Mouse (Mus musculus) kidney, postnatal 25 days (tissue): ENCODE data around the gene A730071L15Rik.

Source experiments
- DNase-seq, 2 experiments: peaks; one replicate each; pipeline ENCODE4 v3.0.0; 2021; ENCODE audit warnings: mixed read lengths in 2 of 2

Gene A730071L15Rik

DNA sequence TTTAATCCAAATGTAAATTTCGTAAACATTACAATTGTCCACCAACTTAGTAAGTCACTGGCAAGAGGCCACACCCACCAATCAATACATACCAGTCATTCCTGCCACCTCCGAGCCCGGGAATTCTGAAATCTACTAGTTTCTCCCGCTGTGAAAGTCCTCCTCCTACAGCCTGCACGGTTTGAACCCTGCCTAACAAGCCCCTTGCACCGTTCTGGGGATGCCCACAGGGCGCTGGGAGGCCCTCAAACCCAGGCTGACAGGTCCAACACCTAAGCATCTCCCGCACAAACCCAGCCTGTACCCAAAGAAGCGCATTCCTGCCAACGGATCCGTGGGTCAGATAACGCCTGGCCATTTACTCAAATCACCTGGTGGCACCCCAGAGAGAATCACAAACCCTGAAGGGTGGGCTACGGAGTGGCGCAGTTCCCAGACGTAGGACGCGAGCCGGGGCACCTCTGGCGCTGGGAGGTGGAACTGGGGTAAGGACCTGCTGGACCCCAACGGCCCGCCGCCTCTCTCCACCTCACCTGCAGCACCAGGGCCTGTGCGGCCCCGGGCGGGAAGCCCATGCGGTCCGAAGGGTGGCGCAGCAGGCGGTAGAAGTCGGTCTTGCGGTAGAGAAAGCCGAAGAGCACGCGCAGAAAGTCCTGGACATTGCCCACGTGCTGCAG, at the start of gene A730071L15Rik:
A730071L15Rik (plus strand) TSS at position 620 of the 677 bp plus-strand sequence.
- no peak for DNase-seq

DNA sequence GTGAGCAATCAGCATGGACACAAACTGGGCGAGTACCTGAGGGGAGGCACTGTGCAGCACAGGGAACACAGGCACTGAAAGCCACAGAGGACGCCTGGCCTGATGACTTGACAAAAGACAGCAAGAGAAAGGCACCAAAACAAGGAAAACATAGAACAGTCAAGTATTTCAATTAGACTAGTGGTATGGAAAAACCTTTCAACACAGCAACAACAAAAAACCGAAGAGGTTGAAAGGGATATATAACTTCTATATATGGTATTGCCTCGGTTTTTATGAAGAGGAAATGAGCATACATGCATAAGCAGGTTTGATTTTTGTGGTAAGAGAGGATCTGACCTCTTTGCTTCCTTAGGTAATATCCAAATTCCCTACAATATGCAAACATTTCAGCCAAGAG, 47.0 kb upstream of the A730071L15Rik start:
- no peak for DNase-seq

DNA sequence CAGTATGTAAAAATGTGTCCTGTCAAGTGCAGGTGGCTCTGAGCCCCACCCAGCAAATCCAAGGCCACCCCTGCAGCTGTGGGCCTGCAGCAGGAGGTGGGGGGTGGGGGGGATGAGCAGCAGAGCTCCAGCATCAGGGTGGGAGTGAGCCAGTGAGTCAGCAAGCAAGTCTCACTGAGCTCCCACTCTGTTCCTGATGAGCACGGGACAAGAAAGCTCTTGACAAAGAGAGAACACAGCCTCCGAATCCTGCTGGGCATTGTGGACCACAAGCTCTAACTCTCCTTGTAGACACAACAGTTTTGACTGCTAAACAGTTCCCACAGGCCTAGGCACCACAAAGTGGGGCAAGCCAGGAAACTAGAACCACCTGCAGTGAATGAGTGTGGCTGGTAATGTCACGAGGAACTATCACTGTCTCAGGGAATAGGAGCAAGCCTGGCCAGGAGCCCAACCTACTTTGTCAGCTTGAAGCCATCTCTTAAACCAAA, 45.6 kb upstream of the A730071L15Rik start:
- peak in 1 of 2 experiments; percentile 20 for DNase-seq

DNA sequence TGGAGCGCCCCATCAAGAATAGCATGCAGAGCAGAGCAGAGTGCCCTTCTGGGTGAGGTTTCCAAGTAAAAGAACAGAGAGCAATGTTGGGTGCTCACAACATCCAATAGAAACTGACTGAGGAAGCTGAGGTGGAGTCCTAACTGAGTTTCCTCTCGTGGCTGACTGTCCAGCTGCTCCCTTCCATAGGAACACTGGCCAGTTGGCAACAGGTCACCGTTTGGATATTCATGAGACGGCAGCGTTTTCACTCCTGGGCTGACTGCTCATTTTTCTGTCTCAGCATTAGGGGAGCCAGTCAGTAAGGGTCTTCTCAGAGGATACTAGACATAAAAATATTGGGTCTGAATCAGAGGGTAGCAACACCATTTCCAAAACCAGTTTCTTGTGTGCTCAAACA, 43.2 kb upstream of the A730071L15Rik start:
- DNase-seq = no peak

DNA sequence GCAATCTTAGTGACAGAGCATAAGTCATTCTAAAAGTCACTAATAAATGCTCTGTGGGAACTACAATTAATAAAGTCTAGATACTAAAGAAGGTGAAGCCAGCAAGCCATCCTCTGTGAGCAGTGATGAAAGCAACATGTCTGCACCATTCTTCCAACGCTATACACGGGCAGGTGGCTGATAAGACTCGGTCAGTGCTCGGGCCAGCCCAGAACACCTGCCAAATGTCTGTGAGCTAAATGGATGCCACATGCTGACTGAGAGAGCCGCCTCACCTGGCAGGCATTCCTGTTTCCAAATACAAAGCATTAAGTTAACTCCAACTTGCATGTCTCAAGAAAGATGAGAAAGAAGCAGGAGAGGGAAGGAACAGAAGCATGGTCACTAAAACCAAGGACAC, 42.7 kb upstream of the A730071L15Rik start:
- no peak for DNase-seq

DNA sequence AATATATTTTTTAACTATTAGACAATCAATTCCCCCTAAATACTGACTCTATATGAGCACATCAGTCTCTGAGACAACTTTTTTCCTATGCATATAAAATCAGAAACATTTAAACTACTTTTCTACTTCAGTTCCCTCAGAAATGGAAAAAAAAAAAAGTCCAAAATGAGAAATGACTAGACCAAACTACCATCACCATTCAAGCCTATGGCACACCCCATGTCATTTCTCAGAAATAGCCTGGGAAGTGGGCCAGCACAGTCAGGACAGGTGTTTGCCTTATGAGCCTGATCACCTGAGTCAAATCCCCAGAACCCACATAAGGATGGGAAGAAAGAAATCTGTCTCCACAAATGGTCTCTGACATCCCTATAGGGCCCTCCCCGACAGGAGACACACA, 41.3 kb upstream of the A730071L15Rik start:
- DNase-seq = no peak

DNA sequence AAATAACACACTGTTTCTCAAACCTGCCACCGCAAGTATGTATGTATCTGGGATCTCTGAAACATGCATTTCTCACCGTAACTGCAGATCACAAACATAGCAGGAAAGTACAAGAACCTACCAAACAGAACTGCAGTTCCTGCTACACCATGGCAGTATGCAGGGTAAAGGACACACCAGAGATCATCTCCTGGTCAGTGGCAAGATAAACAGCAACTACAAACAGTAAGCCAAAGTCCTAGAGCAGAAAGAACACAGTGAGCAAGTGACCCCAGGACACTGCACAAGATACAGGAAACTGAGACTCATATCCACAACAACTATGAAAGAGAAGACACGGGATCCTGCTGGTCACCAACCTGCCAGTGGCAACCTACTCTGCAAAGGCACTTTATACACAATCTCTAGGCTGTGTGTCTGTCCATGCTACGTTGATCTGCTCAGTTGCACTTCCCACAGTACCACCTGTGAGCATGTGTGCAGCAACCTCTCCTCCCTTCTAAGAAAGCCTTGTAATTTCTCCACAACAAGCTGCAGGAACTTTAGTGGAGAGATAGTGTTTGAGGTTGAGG, 40.0 kb upstream of the A730071L15Rik start:
- no peak for DNase-seq

DNA sequence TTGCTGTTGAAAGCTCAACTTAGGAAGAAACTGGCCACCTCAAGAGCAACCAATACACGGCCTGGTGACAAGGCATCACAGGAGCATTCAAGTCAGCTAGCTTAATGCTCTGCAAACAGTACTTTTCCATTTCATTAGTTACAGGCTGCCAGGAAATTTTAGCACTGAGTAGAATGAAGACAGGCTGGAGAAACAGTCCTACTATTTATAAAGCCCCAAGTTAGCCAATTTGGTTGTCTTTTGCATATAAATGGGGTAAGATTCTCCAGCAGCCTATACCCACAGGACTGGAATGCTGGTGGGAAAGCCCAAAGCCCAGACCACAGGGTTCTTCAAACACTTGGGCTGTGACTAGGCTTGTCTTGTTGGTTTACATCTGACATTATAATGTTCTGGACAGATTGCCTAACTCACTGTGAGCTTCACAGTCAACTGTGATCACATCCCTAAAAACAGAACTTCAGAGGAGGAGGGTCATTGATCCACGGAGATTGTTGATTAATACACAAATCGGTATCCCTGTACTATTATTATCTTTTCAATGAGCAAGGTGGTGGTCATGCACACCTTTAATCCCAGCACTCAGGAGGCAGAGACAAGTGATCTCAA, 39.1 kb upstream of the A730071L15Rik start:
- no peak for DNase-seq

DNA sequence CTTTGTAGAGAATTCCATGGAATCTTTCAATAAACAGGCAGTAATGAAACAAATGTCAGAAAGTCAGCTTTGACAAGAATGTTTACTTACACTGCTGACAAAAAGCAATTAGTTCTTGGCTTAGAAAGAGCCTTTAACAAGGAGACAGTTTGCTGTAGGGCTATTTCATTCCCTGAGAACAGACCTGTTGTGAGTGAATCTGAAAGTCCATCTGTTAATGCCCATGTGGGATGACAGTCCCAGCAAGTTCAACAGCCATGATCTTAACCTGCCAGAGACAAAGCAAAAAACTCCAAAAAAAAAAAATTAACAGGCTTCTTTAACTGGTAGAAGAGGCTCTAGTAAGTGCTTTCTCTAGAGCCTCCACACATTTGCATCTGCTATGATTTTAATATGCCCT, 38.3 kb upstream of the A730071L15Rik start:
- DNase-seq = no peak

DNA sequence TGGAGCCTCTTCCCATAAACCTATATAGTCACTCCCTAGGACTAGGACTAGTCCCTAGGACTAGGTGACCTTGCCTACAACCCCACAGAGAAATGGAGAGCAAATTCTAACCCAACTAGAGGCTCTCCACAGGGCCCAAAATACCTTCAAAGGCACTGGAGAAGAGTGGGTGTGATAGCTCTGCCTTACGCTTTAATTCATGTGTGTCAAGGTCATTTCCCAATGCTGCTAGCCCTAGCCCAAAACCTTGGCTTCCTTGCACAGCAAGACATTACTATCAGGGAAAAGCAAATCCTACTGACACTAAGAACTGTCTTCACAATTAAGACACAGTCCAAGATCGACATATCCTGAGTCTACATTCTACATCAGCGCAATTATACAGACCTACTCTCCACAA, 36.8 kb upstream of the A730071L15Rik start:
- DNase-seq = no peak

DNA sequence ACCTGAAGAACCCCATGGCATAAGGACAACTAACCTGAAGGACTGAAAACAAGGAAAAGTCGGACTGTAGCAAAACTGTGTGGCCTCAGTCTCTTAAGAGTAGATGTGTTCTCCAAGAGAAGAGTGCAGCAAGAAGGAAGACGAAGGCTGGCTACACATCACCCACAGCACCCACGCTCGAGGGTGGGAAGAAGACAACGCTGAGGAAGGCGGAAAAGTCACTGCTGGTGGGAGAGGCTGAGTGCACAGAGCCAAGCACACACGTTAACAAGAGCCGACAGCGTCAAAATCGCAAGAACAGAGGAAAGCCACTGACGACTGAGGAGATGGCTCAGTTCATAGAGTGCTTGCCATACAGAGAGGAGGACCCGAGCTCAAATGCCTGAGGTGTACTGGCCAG, 36.1 kb upstream of the A730071L15Rik start:
- DNase-seq = no peak

DNA sequence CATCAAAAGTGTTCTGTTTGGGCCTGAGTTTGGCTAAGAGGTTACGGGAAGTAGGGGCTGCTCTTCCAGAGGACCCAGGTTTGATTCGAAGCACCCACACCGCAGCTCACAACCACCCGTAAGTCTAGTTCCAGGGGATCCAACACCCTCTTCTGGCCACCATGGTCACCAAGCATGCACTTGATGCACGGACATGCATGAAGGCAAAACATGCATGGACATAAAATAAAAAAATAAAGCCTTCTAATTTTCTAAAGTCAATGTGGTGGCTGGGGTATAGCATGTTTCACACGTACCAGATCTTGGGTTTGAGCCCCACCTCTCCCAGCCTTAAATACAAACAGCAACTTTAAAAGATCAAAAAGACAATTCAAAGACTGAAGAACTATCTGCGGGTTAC, 35.0 kb upstream of the A730071L15Rik start:
- no peak for DNase-seq

DNA sequence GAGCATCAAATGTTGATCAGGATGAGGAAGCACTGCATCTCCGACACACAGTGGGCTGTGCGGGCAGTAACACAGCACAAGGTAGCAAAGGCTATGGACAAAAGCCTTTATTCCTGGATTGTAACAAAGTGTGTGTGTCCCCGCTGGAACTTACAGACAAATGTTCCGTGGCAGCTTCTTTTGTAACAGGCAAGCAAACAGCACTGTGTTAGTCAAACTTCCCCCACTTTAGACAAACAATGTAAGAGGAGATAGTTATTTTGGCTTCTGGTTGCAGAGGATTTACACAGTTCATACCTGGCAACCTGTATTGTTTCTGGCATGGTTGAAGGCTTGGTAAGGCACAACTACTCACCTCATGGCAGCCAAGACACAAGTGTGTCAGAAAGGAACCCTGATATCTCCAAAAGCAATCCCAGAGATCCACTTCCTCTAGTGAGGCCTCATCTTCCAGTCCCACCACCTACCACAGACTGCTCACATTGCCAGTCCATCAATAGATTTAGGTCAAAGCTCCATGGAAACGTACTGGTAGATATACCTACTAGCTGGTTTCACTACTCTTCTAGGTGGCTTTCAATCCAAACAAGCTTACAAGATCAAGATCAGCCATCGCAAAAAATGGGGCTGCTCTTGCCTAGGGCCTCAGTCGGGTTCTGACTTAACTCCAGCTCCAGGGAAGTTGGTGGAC, 34.3 kb upstream of the A730071L15Rik start:
- DNase-seq = no peak

DNA sequence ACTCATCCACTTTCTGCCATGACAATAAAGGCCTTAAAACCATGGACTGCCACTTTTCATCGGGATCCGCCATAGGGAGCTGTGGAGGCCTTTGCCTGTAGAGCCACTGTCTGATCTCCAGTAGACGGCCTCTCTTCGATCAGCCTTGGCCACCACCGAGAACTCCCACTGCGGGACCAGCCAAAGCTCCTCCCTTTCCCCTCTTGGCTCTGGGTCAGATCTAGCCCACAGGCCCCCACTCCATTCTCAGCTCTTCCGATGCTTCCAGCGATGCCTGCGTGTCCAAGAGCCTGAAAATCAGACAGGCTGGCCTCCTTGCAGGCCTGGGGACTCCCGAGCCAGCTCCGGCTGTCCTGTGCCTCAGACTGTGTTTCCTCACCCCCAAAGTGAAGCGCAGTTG, 33.5 kb upstream of the A730071L15Rik start:
- DNase-seq = no peak

DNA sequence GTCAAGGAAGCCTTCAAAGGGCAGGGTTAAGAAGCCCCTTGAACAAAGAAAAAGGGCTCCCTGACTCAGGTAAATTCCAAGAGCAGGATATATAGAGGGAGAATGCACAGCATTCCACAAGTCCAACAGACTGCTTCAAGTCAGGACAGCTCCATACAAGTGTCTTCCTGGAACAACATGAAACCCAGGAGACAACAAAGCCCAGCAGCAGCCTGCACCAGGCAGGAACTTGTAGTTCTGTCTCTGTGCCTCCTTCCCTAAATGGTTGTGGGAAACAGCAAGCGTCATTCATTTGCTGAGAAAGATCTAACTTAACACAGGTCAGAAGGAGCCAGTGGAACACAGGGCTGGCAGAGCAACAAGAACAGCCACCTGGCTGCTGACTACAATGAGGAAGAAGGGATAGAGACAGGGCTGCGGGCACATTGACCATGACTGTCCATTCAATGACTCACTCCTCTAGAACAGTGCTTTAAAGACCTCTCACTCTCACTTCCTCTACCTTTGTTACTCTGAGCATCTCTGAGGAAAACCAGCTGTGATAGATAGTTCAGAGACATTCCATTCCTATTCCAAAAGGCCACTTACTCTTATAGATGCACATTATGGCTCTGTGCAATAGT, 30.7 kb upstream of the A730071L15Rik start:
- DNase-seq = no peak

DNA sequence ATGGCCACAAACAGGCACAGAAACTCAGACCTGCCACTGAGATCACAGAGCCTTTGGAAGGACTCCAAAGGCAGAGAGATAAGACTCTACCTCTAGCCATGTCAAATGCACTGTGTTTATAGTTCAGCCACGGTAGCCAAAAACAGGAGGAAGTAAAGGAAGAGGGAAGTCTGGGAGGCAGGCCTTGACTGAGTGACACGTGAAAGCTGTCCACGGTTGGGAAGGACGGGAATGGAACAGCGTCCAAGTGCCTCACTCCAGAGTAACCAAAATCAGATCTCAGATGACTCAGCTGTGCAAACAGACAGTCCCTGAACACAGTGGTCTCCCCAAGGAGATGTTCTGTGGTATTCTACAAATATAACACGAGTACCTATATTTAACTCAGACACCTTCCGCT, 25.1 kb upstream of the A730071L15Rik start:
- no peak for DNase-seq

DNA sequence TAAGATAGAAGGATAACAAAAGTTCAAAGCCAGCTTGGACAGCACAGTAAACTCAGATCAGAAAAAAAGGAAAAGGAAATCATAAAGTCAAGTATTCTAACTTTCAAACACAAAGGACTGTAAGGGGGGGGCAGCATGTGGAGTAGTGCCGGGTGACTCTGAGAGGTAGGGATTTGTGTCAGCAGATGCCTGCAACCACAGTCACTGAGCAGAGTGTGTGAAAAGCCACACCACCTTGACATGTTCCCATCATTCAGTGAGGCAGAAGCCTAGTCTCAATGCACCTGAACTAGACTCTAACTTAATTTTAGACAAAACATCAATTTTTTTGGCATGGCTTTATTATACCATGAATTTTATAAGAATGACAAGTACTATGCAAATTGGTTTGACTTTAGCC, 24.3 kb upstream of the A730071L15Rik start:
- no peak for DNase-seq

DNA sequence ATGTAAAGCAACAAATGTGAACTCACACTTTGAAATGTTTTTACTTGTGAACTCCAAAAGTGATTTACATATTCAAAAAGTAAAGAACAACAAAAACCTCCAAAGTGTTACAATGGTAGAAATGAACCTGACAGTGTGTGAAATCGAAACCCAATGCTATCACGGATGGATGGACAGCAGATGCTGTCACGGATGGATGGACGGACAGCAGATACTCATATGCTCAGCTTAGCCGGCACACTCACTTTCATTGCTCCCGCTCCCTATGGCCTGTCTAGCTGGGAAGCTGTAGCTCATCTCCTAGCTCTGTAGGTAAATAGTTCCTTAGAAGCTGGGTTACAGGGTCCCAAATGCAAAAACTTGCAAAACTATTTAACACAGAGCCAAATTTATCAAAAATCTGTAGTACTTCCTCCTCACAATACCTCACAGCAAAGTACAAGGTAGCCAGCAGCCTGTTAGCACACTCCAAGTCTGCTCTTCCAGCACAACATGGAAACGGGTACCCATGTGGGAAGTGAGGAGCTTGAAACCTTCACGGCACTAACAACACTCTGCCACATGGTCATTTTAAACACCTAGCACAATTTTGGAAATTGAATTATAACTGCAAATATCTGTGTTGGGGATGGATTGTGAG, 21.9 kb upstream of the A730071L15Rik start:
- DNase-seq = no peak

DNA sequence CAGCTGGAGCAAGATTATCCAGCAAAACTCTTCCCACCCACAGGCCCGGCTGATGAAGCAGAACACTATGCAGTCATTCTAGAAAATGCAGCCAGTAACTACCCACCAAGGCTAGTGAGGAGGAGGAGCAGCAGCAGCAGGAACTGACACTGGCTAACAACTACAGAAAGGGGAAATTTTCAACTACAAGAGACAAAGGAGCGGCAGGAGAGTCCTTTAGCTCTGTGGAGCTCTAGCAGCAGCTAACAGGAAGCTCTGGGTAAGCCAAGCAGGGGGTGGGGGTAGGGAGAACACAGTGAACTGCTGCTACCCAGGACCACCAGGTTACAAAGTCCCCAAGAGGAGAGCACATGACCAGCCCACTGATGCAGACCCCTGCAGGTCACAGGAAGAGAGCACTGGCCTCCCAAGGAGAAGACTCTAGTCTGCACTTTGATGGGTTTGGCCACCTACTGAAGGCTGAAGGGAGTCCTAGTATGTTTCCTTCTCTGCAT, 21.1 kb upstream of the A730071L15Rik start:
- no peak for DNase-seq

DNA sequence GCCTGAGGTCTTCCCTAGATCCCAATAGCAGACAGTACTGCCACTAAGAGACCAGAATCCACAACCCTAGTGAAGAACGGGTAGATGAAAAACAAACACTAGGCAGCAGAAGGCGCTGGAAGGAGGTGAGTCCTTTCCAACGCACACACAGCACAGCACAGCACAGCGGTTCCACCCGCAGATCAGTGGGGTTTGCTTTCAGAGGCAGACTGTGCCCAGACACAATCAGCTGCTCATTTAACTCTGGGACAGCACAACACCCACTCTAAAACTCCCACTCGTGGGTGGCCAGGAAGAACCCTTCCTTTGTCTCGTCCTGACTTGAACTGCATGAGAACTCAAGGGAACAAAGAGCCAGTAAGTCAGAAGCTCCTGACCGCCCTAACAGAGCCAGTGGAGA, 20.6 kb upstream of the A730071L15Rik start:
- DNase-seq = no peak

DNA sequence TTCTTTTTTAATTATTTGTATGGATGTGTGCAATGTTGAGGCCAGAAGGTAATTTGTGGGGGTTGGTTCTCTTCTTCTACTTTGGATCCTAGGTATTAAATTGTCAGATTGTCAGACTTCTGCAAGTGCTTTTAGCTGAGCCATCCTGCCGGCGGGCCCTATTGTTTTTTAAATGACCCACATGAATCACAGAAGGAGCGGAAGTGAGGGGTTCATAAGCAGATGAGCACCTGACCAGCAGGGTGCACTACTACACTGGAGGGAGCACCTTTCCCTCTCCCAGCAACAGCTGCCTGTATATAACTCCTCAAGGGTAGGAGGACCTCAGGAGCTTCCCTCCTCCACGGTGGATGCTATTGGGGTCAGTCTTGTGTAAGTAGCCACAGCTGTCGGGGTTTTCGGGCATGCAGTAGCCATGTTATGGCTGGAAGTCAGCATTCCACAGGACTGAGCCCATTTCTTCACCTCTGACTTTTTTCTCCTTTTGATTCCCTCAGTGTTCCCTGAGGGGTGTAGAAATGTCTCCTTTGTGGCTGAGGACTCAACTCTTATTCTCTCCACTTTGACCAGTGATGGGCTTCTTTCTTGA, 18.9 kb upstream of the A730071L15Rik start:
- DNase-seq = no peak

DNA sequence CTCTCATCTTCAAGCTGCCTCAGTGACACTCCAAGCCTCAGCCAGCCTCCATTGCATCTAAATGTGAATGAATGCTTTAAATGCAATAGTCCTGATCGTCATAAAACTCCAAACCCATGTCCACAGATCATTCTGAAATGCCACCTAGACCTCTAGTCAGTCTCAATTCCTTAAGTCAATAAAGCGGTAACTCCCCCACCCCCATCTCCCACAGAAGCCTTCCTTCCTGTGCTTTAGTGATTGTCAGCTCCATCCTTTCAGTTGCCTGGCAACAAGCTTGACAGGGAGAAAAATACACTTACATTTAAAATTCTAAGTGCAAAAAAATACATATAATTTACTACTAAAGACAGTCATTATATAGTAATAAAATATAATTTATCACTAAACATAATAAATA, 16.6 kb upstream of the A730071L15Rik start:
- DNase-seq = no peak
